In the genomic region with DNA sequence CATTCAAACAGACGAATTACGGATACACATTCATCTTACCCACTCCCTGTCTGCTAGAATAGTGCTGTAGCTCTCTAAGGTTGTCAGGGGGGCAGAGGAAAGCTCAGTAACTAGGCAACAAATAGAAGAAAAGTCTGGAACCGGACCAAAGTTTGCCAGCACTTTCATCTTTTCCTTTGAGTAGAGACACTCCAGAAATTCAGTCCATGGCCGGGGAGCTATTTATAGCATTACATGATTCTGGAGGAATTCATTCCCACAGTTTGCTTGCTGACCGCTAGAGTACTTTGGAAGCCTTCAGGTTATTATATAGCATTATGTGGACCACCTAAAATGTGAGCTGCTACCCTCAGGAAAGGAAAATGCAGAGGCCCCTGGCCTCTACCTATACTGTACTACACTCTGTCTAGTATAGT, we compare ENCODE assay signal across 9 mouse cellular contexts. TPM values are rescaled to one million over a fixed set of nuclear protein-coding genes. Genes with fewer than 3 reads are reported as not detected.
A peak's percentile ranks its signal among the peaks of the same experiment; 100 is the strongest.
DNase-seq lines count a peak whose midpoint lies in the region; ATAC-seq and TF ChIP-seq lines count a peak whose summit lies in the region.
"Had no signal": no experiment of that assay in that cellular context is flagged by ENCODE, and none has a peak within 500 bp of the region (broad histone marks: within the 10 kb centered on the region; RNA-seq: fewer than 3 reads in every experiment).

No protein-coding gene starts in this region.

- TF ChIP-seq CTCF in testis, adult 2 months (IDR thresholded peaks at IDR 0.05; ENCODE audit: control insufficient read depth, insufficient read depth, insufficient replicate concordance, low read depth, low read length): no peak

- H3K36me3 ChIP-seq in forebrain, embryonic 11.5 days (ENCODE audit: control insufficient read depth, insufficient read depth, low read length): no peaks in the 10 kb centered on the region
- H3K36me3 ChIP-seq in forebrain, embryonic 10.5 days (replicated peaks): no peaks in the 10 kb centered on the region
- H3K36me3 ChIP-seq in testis, adult 2 months (ENCODE audit: control insufficient read depth, insufficient read depth, low read length): no peaks in the 10 kb centered on the region
- no peaks in the 10 kb centered on the region for H3K36me3 ChIP-seq in liver, embryonic 11.5 days (ENCODE audit: control insufficient read depth, insufficient read depth, low read length)

- TF ChIP-seq POLR2A in testis, adult 2 months (IDR thresholded peaks at IDR 0.05; ENCODE audit: control insufficient read depth, low read depth, low read length): no peak

- no peak overlapping the region for H3K27ac ChIP-seq in forebrain, embryonic 11.5 days (ENCODE audit: low read depth, low read length)
- H3K27ac ChIP-seq in forebrain, embryonic 10.5 days: no peak overlapping the region
- 0 out of 2 replicates have a peak overlapping the region, but pooled peaks have one; percentile 53 for H3K27ac ChIP-seq in testis, adult 2 months (ENCODE audit: control insufficient read depth, insufficient read depth, low read depth, low read length)
- no peak overlapping the region for H3K27ac ChIP-seq in liver, embryonic 11.5 days (ENCODE audit: low read depth, low read length)

- peak; percentile 52; the same call in 1 of the 2 replicates for ATAC-seq in forebrain, embryonic 11.5 days (replicated peaks; ENCODE audit: low FRiP score)
- no peak for ATAC-seq in liver, embryonic 11.5 days (replicated peaks; ENCODE audit: low FRiP score)

- no peak overlapping the region for H3K4me2 ChIP-seq in forebrain, embryonic 11.5 days (ENCODE audit: low read depth, low read length, severe bottlenecking)
- no peak overlapping the region for H3K4me2 ChIP-seq in liver, embryonic 11.5 days

- 0 out of 2 replicates have a peak, but pooled peaks cover 3% of the 10 kb centered on the region for H3K4me1 ChIP-seq in forebrain, embryonic 11.5 days (replicated peaks; ENCODE audit: control insufficient read depth, insufficient read depth, low read length)
- H3K4me1 ChIP-seq in forebrain, embryonic 10.5 days: peaks cover 22% of the 10 kb centered on the region
- no peaks in the 10 kb centered on the region for H3K4me1 ChIP-seq in testis, adult 2 months (ENCODE audit: control insufficient read depth, insufficient read depth, low read length)
- no peaks in the 10 kb centered on the region; the same call in 1 of the 2 replicates for H3K4me1 ChIP-seq in liver, embryonic 11.5 days (replicated peaks; ENCODE audit: control insufficient read depth, insufficient read depth, low read length)

- H3K9ac ChIP-seq in forebrain, embryonic 11.5 days (ENCODE audit: low read length): no peak overlapping the region
- H3K9ac ChIP-seq in liver, embryonic 11.5 days (ENCODE audit: low read depth, low read length): no peak overlapping the region

- DNase-seq in forebrain, embryonic 11.5 days (ENCODE audit: low spot score): no peak
- no peak for DNase-seq in forebrain, embryonic 10.5 days (ENCODE audit: extremely low spot score, low spot score)
- no peak for DNase-seq in testis, postnatal 14 days (ENCODE audit: low spot score)
- DNase-seq in lung, postnatal 10 days: peak; percentile 67
- DNase-seq in MN1 (ENCODE audit: low spot score): no peak
- no peak for DNase-seq in right cerebral cortex, adult 18-20 months
- DNase-seq in liver, embryonic 11.5 days (ENCODE audit: low spot score): no peak
- DNase-seq: layer of hippocampus, adult 9-11 months had no signal

- H3K4me3 ChIP-seq in forebrain, embryonic 11.5 days (ENCODE audit: low read depth, low read length): no peak overlapping the region
- H3K4me3 ChIP-seq in forebrain, embryonic 10.5 days: no peak overlapping the region
- H3K4me3 ChIP-seq in testis, adult 2 months (ENCODE audit: control insufficient read depth, low read depth, low read length): no peak overlapping the region
- H3K4me3 ChIP-seq in liver, embryonic 11.5 days (ENCODE audit: low read depth, low read length): no peak overlapping the region

- WGBS in forebrain, embryonic 11.5 days: 64% methylated on average over 5 of the region's 5 CpGs
- WGBS in forebrain, embryonic 10.5 days: 86% methylated on average over 5 of the region's 5 CpGs
- WGBS in liver, embryonic 11.5 days: 61% methylated on average over 5 of the region's 5 CpGs

- no peaks in the 10 kb centered on the region for H3K9me3 ChIP-seq in forebrain, embryonic 11.5 days (ENCODE audit: control insufficient read depth, low read length)
- H3K9me3 ChIP-seq in forebrain, embryonic 10.5 days: no peaks in the 10 kb centered on the region
- no peaks in the 10 kb centered on the region for H3K9me3 ChIP-seq in liver, embryonic 11.5 days (ENCODE audit: control insufficient read depth, low read length)

- H3K27me3 ChIP-seq in forebrain, embryonic 11.5 days (ENCODE audit: control insufficient read depth, insufficient read depth, low read length): no peaks in the 10 kb centered on the region
- H3K27me3 ChIP-seq in forebrain, embryonic 10.5 days (ENCODE audit: poor library complexity, severe bottlenecking): peaks cover 14% of the 10 kb centered on the region
- H3K27me3 ChIP-seq in testis, adult 2 months (ENCODE audit: control insufficient read depth, insufficient read depth, low read length): no peaks in the 10 kb centered on the region
- H3K27me3 ChIP-seq in liver, embryonic 11.5 days (replicated peaks; ENCODE audit: control insufficient read depth, insufficient read depth, low read length): no peaks in the 10 kb centered on the region

RNA-seq across cellular contexts. Expression of a gene that starts 43.0 kb away (rescaled TPM):
- polyA plus RNA-seq in forebrain, embryonic 11.5 days (2014; fragmentation: Nextera tagmentation; extraction: Ambion mirVana): 15.4 and 16.5 TPM in 2 replicates
- 10.3 and 10.7 TPM in 2 replicates for polyA plus RNA-seq in forebrain, embryonic 10.5 days (2016; fragmentation: Nextera tagmentation; extraction: Ambion mirVana)
- 4.5 and 5.8 TPM in 2 replicates for polyA plus RNA-seq in testis, adult 2 months (2012; rRNA removed)
- 8.5 and 10.5 TPM in 2 replicates for polyA plus RNA-seq in liver, embryonic 11.5 days (2014; fragmentation: Nextera tagmentation; extraction: Ambion mirVana)
